Mouse (Mus musculus) left cerebral cortex, postnatal 10 days (tissue): ENCODE measurements around the gene Rnps1. TPM values are rescaled to one million over a fixed set of nuclear protein-coding genes. Genes with fewer than 3 reads are reported as not detected.
"Not testable (repeated sequence)": the region's sequence is repeated elsewhere in the genome, so short reads cannot be mapped to it uniquely, and the experiment has no call there.

Experiments used
- DNase-seq, 2 experiments: peaks; one replicate each; pipeline ENCODE4 v3.0.0; 2021 to 2022; ENCODE audit warnings: low spot score in 2 of 2, mixed read lengths in 1 of 2; ENCODE audit errors: extremely low spot score in 1 of 2
- intact Hi-C: fragments of 180-260 bp; cut with DNase I; formaldehyde crosslinking; loops from one replicate; pipeline ENCODE4 v1.15.1; 2025
- total RNA-seq, 2 experiments: library from RNA; stranded (reverse); gene quantifications; 2 replicates each; pipeline ENCODE4 v1.2.3; 2021

The Rnps1 gene
- total RNA-seq = 100 to 1,000 TPM; 164 to 166 TPM

DNA sequence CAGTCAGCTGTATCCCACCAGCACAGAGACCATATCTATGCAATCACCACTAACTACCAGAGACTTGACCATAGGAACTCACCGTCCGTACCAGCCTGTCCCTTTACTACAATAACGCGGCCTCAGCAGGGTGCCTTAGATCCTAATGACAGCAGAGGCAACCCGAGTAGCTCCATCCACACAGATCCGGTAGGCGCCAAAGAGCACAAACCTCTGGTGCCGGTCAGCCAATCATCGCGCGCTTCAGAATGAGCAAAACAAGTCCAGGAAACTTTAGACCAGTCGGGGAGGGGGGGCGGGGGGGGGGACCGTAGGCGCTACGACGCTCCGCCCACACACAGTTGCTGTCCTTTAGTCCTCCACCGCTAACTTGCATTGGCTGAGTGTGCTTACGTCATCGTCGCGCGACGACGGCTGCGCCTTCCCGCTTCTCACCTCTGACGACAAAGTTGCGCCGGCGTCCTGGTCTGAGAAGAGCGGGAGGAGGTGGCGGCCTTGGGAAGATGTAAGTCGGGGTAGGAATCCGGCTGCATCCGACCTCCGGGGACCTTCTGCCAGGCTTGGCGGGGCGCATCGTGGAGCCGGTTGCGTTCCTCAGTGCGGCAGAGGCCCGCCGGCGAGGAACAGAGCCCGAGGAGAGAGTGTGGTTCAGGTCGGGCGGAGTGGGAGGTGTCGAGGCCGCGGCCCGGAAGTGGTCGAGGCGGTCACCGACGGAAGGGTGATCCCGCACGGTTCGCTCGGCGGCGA, at the start of gene Rnps1:
TSS of gene Rnps1 (plus strand) at position 336 of the 747 bp plus-strand sequence.
- DNase-seq = peak; percentile 92 to 98
- intact Hi-C loops = no loop called here

DNA sequence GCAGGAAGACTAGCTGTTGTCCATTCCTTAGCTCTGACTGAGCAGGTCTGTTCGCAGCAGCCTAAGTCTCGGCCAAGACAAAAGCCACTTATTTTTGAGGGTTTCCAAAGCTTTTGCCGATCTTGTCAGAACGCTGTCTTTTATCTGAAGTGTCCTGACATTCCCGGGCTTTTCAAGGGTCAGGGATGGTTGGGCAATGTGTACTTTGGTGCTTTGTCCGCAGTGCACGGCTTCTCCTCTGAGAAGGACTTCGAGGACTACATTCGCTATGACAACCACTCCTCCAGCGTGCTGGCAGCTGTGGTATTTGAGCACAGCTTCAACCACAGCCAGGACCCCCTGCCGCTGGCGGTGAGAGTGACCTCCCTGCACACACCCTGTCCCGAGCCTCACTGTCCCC, 48.5 kb upstream of the Rnps1 start:
- DNase-seq = peak in 1 of 2 experiments; percentile 55
- intact Hi-C loops = loop anchor here (5.0 kb wide), 1 partner anchor 41 kb away; no protein-coding TSS in a partner anchor

DNA sequence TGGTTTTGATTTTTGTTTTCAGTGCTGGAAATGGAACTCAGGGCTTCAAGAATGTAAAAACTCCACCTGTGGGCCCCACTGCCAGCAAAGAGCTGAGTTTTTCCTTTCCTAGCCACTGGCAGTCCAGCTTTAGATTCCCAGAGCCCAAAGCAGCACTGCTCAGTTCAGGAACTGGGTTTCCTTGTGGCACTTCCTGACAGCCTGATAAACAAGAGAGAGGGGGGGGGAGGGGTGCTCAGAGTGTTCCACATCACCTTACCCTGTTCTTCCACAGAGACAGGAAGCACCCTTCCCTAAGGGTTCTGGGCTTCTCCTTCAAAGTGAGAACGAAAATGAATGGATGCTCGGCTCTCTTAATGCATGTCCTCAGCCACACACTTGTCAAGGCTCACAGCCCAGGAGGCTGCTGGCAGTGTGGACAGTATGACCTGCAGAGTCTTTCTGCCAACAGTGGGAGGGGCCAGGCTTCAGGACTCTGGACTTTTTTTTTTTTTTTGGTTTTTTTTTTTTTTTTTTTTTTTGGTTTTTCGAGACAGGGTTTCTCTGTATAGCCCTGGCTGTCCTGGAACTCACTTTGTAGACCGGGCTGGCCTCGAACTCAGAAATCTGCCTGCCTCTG, 39.2 kb upstream of the Rnps1 start:
- intact Hi-C loops = no loop called here

DNA sequence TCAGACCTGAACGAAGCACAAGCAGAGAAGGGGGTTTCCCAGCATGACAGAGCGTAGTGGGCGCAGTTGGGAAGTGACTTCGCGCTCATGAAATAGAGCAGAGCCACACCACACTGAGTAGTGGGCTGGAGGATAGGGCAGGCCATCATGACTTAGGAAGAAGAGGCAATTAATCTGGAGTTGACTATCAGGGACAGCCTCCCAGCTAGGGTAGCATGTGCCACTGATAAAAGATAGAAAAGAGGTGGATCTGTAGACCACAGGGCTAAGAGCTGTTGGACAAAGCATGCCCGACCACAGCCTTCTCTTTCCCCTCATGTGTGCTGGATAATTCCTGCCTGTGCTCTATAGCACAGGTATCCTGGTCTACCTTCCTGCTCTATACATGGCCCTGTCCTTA, 38.5 kb upstream of the Rnps1 start:
- intact Hi-C loops = no loop called here
- no peak for DNase-seq

More for the DNA sequence above, 39.2 kb upstream of the Rnps1 start:
- no peak for DNase-seq

GRCm38 (mm10) chr17:24378496-24378895, 35.9 kb upstream of the Rnps1 start:
- intact Hi-C loops = no loop called here
- DNase-seq = no peak

DNA sequence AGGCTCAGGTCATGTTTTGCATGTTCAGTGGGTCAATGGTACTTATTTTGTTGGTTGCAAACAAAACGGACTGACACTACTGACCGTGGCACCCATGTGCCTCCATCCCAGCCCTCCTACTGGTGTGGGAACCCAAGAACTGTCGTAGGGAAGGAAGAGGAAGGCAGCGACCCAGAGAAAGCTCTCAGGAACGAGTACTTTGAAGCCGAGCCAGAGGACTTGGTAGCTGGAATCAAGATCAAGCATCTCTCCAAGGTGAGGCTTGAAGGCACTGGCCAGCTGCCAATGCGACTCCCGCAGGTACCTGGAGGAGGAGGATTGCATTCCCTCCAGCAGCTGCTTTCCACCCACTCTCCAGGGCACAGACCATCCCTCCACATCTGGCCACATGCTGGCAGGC, 30.6 kb upstream of the Rnps1 start:
- DNase-seq = no peak
- intact Hi-C loops = no loop called here

DNA sequence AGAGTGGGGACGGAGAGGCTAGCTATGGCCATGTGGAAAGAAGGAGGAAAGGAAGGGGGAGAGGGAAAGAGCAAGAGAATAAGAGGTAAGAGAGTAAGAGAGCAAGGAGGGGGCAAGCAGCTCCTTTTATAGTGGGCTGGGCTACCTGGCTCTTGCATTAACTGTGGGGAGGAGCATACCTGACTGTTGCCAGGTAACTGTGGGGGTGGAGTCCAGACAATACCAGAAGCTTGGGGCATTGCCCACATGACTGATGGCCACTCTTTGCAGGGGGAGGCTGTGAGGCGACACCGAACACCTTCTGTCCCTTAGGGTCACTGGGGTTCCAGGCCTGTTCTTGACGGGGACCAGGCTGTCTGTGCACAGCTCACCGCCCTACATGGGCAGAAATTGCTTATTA, 25.7 kb upstream of the Rnps1 start:
- intact Hi-C loops = loop anchor here (5.0 kb wide), 1 partner anchor 216 kb away; no protein-coding TSS in a partner anchor

GRCm38 (mm10) chr17:24389865-24390264, 24.5 kb upstream of the Rnps1 start:
- intact Hi-C loops = loop anchor here (5.0 kb wide), 1 partner anchor 218 kb away; no protein-coding TSS in a partner anchor
- DNase-seq = peak in 1 of 2 experiments; percentile 59

More for the DNA sequence above, 25.7 kb upstream of the Rnps1 start:
- no peak for DNase-seq

GRCm38 (mm10) chr17:24391149-24391548, 23.2 kb upstream of the Rnps1 start:
- DNase-seq = no peak
- intact Hi-C loops = no loop called here

DNA sequence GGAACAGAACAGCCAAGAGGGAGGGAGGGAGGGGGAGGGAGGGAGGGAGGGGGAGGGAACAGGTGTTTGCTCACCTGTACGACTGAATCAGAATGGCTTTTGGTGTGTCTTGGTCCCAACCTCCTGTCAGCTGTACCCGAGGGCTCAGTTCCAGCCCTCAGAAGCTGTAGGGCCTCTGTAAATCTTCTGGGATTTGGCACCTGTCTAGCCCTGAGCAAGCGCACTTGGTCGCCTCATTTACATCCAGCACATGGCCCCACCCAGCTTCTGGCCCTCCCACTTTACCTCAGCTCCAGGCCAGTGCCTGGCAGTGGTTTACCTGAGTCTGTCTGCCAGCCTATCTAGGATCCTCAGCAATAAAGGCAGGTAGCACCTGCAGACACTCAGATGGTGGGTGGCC, 20.8 kb upstream of the Rnps1 start:
- intact Hi-C loops = no loop called here
- DNase-seq = no peak

- intact Hi-C loops = no loop called here
- DNase-seq = no peak
These were observed 19.9 kb upstream of the Rnps1 start for GRCm38 (mm10) chr17:24394456-24394855.

DNA sequence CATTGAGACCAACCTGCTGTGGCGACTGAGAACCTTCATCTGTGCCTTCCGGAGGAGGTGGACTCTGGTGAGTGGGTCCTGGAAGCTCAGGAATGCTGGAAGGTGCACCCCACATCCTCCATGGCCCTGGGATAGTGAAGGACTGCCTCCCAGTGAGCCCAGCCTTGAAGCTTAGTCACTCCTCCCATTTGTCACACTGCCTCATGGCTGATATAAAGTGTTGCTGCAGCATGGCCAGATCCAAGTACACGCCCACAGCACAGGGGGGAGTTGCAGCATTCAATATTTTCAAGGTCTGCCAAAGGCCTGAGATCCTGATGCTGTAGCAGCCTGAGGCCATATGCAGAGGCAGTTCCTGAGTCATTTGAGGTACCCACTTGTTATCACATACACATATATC, 12.0 kb upstream of the Rnps1 start:
- no peak for DNase-seq
- intact Hi-C loops = no loop called here

DNA sequence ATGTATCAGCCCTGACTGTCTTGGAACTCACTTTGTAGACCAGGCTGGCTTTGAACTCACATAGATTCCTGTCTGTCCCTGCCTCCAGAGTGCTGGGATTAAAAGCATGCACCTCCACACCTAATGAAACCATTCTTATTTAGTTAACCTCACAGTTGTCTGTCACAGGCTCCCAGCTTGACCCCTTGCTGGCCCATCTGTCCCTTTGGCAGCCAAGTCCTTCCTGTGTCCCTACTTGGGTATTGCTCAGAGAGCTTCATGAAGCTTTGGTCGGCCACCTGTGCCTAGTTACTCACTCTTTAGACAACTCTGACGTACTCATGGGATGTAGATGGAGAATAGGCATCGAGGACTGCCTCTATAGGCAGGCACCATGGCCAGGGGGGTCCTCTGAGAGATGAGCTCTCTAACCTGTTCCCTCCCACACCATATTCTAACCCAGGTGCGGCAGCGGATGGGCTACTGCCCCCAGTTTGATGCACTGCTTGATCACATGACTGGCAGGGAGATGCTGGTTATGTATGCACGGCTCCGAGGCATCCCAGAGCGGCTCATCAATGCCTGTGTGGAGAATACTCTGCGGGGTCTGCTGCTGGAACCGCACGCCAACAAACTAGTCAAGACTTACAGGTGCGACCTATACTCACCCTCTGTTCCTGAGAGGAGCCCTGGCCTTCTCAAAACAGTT, 7.1 kb upstream of the Rnps1 start:
- DNase-seq = no peak
- intact Hi-C loops = loop anchor here (5.0 kb wide), 1 partner anchor 40 kb away; no protein-coding TSS in a partner anchor

GRCm38 (mm10) chr17:24413557-24414211, 681 bp upstream of the Rnps1 start:
- intact Hi-C loops = no loop called here
- peak in 1 of 2 experiments; percentile 49 for DNase-seq

- intact Hi-C loops = no loop called here
These were observed 646 bp downstream of the Rnps1 start for GRCm38 (mm10) chr17:24415011-24415410.

DNA sequence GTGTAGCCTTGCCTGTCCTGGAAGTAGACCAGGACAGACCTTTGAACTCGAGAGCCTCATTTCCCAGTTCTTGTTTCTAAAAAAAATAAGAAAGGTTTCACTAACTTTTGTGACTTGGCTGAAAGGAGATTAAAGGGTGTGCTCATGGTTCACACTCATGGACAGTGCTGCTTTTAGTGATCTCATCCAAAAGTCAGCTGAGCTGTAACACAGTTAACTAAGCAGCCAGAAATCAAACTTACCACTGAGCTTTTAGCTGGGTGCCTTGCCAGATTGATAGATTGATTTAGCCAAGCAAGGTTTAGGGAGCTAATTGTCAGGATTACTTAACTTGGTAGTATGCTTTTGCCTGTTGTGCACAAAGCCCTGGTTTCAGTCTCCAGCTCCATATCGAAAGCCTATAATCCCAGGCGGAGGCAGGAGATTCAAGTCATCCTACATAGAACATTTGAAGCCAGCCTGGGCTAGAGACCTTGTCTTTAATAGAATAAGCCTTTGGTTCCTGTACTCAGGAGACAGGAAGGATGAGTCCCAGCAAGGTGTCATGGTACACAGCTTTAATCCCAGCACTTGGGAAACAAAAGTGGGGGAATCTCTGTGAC, 1.8 kb downstream of the Rnps1 start:
- intact Hi-C loops = no loop called here
- DNase-seq = no peak

More at GRCm38 (mm10) chr17:24415011-24415410, 646 bp downstream of the Rnps1 start:
- DNase-seq = no peak

DNA sequence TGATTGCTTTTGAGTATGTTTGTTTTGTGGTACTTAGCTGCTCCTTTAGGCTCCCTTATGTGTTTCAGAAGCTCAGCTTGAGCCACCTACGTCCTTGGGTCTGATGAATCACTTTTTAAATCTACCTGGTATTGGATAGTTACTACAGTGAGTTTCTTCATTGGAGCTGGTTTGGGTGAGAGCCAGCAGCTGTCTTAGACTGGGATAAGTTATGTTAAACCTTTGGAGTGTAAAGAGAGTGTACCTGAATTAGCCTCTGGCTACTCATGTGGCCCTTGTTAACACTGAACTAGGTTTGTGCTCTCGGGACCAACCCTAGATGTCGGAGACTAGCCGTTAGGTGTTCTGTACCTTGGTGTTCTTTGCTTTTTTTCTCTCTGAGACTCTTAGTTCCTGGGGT, 8.7 kb downstream of the Rnps1 start:
- intact Hi-C loops = no loop called here
- DNase-seq = no peak

GRCm38 (mm10) chr17:24424489-24424888, 10.1 kb downstream of the Rnps1 start:
- DNase-seq = no peak
- intact Hi-C loops = no loop called here

- DNase-seq, intact Hi-C loops: not testable (repeated sequence)
These were observed 11.0 kb downstream of the Rnps1 start for GRCm38 (mm10) chr17:24425326-24425725.
